Mouse (Mus musculus) left cerebral cortex, adult 9 months (tissue): ENCODE data around the gene Cd19.

Experiments
- DNase-seq, 2 experiments: peaks; one replicate each; pipeline ENCODE4 v3.0.0; 2022; ENCODE audit warnings: low spot score in 2 of 2

Cd19 gene

GRCm38 (mm10) chr7:126414725-126415124 is at the start of gene Cd19:
Gene Cd19, minus strand, starts transcription at chr7:126414889.
- DNase-seq = no peak

- no peak for DNase-seq
Observed at GRCm38 (mm10) chr7:126464121-126464520, 49.4 kb upstream of the Cd19 start.

GRCm38 (mm10) chr7:126463547-126463946 is 48.9 kb upstream of the Cd19 start:
- no peak for DNase-seq

GRCm38 (mm10) chr7:126463004-126463403 is 48.3 kb upstream of the Cd19 start, which contains the start of gene Atp2a1:
Gene Atp2a1, minus strand, starts transcription at chr7:126463108.
- no peak for DNase-seq

GRCm38 (mm10) chr7:126461626-126462025 is 46.9 kb upstream of the Cd19 start:
- no peak for DNase-seq

- no peak for DNase-seq
Observed at GRCm38 (mm10) chr7:126460623-126461399, 46.1 kb upstream of the Cd19 start.

GRCm38 (mm10) chr7:126458844-126459618 is 44.3 kb upstream of the Cd19 start:
- no peak for DNase-seq

GRCm38 (mm10) chr7:126458225-126458624 is 43.5 kb upstream of the Cd19 start:
- no peak for DNase-seq

GRCm38 (mm10) chr7:126456382-126457266 is 41.9 kb upstream of the Cd19 start:
- DNase-seq = no peak

- DNase-seq = no peak
Observed at GRCm38 (mm10) chr7:126455242-126455641, 40.6 kb upstream of the Cd19 start.

GRCm38 (mm10) chr7:126453861-126454260 is 39.2 kb upstream of the Cd19 start:
- no peak for DNase-seq

- DNase-seq = no peak
Observed at GRCm38 (mm10) chr7:126452244-126452643, 37.6 kb upstream of the Cd19 start.

- no peak for DNase-seq
Observed at GRCm38 (mm10) chr7:126450641-126451040, 36.0 kb upstream of the Cd19 start.

GRCm38 (mm10) chr7:126449991-126450390 is 35.3 kb upstream of the Cd19 start:
- DNase-seq = no peak

- no peak for DNase-seq
Observed at GRCm38 (mm10) chr7:126448481-126448880, 33.8 kb upstream of the Cd19 start.

- DNase-seq = no peak
Observed at GRCm38 (mm10) chr7:126446217-126446616, 31.5 kb upstream of the Cd19 start.

- no peak for DNase-seq
Observed at GRCm38 (mm10) chr7:126445104-126445815, 30.6 kb upstream of the Cd19 start.

GRCm38 (mm10) chr7:126444536-126444935 is 29.8 kb upstream of the Cd19 start:
- no peak for DNase-seq

- no peak for DNase-seq
Observed at GRCm38 (mm10) chr7:126443997-126444396, 29.3 kb upstream of the Cd19 start.

GRCm38 (mm10) chr7:126440134-126440533 is 25.4 kb upstream of the Cd19 start:
- no peak for DNase-seq

- DNase-seq = peak in 1 of 2 experiments; percentile 14
Observed at GRCm38 (mm10) chr7:126436851-126437250, 22.2 kb upstream of the Cd19 start.
